Mouse (Mus musculus): ENCODE results near the gene Fancf. TPM values are rescaled to one million over a fixed set of nuclear protein-coding genes. Genes with fewer than 3 reads are reported as not detected.

The Fancf gene
- total RNA-seq (2021) = 1 to 10 TPM; 7.7 to 8.2 TPM
- long read RNA-seq, experiment 1, transcript Fancf-201 (1 exons, 1,691 nt) = major isoform, 34 of 35 reads
- long read RNA-seq, experiment 1, partial matches to known transcripts = 0 of 35 reads
- long read RNA-seq, experiment 1, other reads (novel, unspliced or antisense) = 1 of 35 reads
- long read RNA-seq, experiment 2, transcript Fancf-201 (1 exons, 1,691 nt) = major isoform, 14 of 14 reads
- long read RNA-seq, experiment 2, partial matches to known transcripts = 0 of 14 reads
- long read RNA-seq, experiment 2, other reads (novel, unspliced or antisense) = 0 of 14 reads

DNA sequence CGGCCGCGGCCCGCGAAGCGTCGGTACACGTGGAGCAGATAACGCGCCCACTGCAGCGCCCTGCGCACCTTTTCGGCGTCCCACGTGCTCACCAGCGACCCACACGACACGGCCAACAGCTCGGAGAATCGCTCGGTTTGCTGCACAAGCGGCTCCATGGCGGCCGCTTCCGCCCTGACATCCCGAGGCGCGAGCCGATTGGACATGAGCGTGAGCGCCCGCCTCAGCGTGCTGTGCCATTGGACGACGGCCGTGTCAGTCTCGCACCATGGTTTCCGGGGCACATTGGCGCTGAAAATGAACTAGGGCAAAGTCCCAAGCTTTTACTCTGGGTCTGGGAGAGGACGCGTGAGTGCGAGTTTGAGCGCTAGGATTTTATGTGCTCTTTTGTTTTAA is at the start of gene Fancf:
TSS of gene Fancf (minus strand) at position 171 of the 396 bp plus-strand sequence.
- DNase-seq = peak; percentile 96 to 98

DNA sequence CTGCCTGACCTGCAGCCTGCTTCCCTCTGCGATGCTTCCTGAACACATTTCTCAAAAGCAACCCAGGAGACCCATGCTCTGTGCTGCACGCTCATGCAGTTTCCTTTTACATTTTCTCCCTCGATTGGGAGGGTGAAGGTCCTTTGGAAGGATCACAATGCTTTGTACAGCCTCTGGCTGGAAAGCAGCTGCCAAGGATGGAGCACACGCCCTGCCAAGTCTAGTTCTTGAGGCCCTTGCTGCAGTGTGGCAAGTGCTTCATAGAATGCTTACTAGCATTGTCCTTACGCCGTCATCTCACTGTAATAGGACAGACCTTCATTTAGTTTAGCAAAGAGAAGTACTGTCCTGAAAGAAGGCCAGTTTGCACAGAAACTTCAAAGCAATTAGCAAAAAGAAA is 37.0 kb upstream of the Fancf start:
- peak; percentile 28 to 33 for DNase-seq

DNA sequence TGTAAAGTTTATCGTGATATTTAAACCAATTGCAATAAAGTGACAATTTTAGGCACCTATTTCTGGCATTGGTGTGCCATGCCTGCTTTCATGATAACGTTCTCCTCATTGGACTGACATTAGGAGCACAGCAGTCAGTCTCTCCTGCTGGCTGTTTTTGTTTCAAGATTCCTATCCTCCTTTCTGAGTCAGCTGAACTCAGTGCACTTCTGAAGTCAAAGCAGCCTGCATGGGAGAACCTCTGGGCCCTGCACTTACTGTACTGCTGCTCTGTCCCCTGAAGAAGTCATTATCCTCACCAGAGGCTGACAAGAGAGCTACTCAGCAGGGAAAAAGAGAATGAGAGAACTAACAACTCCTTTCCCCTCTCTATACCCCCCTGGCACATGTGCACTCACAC is 32.9 kb upstream of the Fancf start:
- DNase-seq = no peak

DNA sequence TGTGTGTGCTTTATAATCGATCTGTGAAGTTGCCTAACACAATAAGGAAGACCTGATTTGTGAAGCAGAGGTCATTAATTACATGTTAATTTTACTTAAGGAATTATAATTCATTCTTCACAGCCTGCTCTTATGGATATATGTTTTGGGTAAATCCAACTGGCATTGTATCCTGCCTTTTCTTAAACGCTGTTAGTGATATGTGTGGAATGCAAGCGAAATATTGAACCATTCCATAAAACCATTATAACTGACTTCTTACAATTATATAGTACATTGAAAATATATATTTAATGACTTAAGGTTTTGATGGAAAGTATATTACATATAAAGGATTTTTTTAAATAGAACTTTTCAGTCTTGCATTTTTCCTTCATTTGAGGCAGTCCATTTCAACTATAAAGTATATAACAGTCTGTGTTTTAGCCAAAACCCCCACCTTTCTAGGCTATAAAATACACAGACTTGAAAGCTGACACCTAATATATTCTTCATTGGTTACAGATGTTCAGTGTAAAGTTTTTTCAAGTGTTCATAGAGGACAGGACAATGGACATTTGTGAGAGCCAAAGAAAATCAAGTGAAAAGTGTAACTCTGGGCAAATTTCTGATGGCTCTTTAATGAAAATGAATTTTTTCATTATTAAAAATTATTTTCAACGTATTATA is 32.2 kb upstream of the Fancf start:
- DNase-seq = no peak

DNA sequence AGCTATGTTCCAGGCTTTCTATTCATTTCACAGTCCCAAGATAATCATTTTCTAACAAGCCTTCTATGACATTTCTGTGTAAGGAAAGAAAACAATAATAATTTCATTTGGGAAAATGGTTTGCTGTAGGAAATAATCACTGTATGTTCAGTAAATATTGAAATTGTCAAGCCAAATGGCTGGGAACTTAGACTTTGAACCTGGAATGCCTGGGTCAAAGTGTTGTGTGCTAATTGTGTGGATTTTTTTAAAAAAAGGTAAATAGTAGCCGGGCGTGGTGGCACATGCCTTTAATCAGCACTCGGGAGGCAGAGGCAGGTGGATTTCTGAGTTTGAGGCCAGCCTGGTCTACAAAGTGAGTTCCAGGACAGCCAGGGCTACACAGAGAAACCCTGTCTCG is 30.9 kb upstream of the Fancf start:
- no peak for DNase-seq

DNA sequence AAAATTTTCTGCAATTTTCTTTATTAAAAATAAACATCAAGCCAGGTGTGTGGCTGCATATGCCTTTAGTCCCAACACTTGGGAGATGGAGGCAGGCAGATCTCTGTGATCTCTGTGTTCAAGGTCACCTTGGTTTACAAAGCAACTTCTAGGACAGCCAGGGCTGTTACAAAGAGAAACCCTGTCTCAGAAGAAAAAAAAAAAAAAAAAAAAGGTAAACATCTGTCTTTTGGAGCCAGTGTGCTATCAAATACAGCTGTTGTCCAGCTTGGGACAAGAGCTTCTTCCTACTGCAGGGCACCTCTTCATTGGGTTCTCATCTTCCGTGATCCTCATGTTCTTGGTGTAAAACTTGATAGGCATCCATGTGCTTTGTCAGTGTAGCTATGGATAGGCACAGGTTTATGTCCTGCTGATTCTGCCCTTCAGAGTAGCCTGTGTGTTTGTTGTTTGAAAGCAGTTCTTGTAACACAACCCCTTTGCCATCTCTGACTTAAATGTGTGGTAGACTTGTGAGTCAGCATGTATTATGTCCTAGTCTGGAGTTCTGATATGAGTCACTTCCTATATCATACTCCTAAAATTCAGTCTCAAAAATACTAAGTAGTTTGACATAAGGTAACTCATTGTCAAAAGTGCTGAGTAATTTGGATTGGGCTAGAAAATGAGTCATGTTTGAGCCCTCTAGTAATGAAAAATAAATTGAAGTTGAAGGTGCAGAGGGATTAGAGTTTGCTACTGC is 30.3 kb upstream of the Fancf start:
- DNase-seq = no peak

DNA sequence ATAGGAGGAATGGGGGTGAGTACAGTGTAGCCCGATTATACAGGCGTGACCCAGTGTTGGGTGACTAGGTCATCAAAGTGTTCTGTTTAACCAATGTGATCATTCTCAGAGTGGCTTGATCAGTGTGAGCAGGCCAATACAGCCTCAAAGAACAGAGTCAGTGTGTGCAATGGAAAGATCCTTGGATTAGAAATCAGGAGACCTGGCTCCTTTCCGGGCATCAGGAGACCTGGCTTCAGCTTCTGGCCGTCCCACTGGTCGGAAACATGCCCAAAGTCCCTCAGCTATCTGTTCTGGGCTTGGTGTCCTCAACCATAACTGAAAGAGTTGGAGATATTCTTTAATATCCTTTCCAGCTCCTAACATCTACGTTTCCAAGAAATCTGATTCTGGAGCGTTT is 27.5 kb upstream of the Fancf start:
- DNase-seq = no peak

DNA sequence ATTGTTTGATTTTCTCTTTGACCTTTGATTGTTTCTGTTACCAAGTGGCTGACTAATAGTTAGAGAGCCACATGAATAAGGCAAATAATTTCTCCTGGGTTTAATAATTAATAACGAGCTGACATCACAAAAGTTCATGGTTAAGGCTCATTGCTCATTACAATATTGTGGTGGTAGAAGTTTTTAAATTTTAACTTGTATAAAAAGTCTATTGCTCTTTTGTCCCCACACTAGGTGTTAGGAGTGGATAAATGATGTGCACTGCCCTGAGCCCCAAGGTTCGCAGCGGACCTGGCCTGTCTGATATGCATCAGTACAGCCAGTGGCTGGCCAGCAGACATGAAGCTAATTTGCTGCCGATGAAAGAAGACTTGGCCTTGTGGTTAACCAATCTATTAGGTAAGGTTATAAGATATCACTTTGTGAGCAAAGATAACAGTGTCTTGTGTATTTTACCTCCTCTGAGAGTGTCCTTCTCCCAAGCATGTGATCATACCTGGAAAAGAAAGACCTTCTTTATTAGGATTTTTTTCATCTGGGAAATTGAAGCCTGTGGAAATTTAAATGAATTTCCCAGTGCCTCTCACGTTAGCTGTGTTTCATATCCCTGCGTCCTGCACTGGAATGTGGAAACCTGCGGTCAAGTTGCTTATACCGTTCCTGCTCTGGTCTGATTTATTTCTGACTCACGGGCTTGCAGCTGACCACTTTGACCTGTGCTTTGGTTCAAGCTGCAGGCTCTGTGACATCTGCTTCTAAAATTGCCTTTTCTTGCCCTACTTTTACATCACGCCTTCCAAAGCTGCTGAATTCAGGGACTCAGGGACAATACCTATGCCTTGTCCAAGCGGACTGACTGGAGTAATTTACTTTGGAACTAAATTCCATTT is 25.9 kb upstream of the Fancf start:
- peak; percentile 27 to 28 for DNase-seq

DNA sequence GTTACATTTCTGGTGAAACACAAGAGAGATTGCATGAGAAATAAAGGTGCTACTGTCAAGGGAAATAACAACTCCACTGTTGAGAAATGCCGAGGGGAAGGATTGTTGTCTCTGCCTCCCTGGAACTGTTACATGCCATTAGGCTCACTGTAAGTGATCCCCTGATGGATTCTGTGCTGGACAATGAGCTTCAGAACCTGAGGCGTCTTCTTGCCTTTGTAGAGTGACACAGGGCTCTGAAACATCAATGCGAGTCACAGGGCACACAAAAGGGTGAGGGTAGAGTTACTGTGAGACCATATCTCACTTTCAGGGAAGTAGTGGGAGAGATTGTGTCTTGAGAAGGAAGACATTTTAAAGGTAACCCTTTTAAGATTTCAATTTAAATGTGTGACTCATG is 23.3 kb upstream of the Fancf start:
- DNase-seq = no peak

DNA sequence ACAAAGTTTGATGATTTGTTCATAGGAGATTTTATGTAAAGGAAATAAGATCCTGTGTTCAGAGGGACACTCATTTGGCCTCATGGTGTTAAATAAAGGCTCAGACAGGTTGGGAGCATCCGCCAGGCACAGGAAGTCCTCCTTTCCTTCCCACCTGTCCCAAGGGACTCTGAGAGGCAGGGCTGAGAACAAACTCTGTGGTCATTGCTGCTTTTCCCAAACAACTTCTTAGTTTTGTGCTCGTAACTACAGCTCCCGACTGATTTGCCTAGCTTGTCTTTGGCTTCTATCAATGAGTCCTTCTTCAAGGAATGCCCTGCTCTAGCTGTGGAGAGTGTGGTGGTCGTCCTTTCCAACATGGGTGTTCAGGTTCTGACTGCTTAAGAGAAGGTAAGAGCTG is 18.1 kb upstream of the Fancf start:
- DNase-seq = no peak

DNA sequence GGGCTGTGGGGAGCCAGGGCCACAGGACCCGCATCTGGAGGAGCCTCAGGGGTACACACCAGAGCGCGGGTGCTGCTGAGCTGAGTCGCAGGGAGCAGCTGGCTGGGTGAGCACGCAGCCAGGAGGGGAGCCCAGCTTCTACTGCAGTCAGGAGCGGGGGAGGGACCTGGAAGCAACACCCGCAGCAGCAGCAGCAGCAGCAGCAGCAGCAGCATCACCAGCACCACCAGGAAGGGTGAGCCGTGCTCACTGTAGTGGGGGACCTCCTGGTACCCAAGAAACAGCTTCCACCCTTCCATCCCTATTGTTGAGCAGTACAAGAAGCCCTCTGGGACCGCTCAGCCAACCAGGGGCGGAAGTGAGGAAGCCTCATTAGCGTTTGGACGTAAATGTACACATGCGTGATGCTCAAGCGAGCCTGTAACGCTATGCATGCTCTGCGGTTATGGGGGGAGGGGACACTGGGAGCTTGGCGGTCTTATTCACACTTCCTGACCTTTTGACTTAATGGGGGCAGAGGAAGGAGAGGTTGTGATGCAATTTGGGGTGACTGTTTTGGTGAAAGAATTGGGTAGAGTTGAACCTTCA is 17.2 kb upstream of the Fancf start:
- peak; percentile 58 to 71 for DNase-seq

DNA sequence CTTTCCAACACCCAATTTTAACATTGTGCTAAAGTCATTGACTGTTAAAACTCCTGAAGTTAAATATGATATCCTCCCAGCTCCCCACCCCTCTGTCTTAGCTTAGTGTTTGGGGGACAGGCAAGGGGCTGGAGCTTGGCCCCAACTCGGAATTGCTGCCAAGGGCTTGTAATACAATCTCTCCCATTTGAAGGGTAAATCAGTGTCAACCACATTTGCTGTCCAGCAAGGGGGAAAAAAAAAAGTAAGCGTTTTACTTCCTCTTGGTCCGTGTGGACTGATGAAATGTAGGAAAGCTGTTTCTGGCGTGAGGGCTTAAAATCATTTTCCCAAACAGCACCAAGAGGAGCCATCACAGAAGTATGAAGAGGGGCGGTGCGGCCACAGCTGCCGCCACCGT is 16.7 kb upstream of the Fancf start:
- DNase-seq = peak in 1 of 2 experiments; percentile 16

DNA sequence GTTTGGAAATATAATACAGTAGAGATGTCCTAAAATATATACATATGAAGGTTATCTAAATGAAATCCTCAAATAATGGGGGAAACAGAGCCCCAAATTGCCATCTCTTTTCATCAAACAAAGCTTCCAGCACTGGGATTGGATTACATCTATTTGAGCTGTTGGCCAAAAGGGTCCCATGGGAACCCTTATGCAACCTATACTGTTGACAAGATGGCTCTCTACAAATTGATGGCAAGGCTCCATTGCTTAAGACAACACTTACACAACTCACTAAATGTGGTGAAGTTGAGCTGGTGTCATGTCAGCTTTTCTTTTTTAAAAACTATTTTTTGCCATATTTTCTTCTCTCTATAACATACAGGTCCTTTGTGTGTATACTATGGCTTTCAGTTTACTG is 14.2 kb upstream of the Fancf start:
- no peak for DNase-seq

DNA sequence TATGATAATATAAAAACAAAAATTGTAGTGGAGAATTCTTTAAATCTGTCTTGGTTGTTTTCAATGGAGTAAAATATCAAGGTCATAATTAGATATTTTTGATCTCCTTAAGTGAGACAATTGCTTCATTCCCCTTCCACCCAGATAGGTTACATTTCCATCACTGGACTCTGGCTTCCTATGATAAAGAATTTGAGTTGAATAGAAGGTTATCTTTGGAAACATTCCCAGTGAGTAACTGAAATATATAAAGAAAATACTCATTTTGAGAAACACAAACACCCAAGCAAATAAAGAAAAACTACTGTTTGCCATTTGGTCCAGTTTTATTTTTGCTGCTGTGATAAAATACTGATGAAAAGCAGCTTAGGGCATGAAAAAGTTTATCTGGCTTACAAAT is 10.5 kb upstream of the Fancf start:
- no peak for DNase-seq

DNA sequence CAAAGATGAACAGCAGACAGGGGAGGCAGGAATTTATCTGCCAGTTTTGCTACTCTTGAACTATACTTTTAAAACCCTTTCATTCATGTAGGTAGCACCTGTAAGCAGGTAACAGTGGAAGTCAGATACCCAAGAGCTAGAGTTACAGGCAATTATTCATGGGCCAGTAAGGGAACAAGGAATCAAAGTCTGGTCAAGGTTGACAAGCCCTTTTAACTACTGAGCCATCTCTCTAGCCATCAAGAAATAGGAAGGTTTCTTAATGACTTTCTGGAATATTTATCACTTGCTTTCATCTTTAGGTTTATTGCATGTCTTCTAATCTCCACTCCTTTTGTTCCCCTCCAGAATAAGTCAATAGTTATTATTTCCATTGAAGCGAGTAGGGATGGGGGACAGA is 10.0 kb upstream of the Fancf start:
- DNase-seq = no peak

DNA sequence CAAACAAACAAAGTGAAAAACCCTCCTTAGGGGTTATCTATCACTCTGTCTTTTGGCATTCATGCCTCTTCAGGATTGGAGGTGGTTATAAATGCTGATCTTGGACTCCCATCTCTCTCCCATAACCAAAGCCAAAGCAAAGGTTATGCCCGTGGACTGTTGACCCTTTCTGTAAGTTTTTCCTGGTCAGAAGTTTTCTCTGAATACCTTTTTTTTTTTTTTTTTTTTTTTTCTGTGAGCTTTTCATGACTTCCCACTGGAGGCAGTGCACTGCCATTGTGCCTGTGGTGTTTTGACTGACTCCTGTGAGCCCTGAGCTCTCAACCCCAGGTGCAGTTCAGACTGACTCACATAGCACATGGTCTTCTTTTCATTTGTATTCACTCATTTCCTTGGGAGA is 5.9 kb upstream of the Fancf start:
- DNase-seq = no peak

DNA sequence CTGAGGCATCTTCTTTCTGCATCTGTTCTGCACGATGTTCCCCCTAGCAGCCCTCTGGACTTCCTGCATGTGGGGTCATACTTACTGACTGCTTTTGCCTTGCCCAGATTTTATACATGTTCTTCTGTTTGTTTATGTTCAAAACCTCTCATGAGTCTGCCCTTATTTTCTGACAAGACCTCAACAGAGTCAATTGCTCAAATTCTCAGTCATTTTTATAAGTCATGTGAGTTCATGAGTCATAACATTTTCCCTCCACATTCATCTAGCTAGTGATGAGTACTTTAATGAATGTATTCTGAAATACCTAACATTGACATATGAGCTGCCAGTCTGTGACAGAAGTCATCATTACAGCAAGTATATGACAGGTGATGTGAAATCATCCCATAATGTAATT is 3.3 kb upstream of the Fancf start:
- DNase-seq = no peak

DNA sequence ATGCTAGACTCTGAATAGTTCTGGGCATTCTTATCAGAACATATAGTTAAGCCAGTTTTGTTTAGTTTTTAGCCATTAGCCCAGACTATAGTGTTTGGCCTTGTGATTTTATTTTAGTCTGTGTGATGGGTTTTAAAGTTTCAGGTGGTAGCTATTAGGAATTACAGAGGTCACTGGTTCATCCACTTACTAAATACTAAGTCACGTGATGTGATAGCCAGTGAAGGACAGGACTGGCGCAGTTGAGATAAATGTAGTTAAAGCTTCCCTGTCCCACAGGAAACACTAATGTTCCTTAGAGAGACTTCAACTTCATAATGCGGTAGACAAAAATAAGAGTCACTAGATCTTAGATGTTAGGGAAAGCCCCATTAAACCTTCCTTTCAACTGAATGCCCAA is 775 bp upstream of the Fancf start:
- DNase-seq = no peak

DNA sequence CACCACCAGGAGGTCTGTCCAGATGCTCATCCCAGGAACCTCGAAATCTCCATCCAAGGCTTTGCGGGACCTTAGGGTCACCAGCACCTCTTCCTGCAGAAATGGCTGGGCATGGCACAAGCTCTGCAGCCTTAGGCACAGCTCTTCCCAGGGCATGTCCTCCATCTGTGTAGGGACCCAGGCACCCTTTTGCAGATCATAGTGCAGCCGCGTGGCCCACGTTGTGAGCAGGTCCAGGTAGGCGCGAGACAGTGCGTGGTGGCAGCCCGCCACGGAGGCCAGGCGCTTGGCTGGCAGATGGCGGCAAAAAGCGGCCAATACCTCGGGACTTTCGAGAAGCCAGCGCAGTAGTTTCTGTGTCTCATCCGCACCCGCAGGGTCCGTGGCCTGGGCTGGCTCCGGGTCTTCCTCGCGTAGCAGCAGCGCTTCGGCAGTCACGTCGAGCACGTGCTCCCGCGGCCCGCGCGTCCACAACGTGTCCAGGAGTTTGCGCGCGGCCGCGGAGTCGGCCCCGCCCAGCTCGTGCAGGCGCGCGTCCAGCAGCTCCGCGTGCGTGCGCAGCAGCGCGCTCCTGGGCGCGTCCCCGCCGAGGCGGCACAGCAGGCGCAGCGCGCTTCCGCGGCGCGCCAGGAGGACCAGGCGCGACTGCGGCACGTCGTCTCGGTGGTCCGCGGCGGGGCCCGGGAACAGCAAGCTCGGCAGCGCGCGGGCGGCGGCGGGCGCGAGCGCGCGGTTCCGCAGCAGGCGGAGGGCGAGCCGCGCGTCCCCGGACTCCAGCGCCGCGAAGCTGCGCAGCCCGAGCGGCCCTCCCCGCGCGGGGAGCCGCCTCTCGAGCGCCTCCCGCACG is 594 bp downstream of the Fancf start, which contains the start of gene Gas2:
TSS of gene Gas2 (plus strand) at position 766 of the 847 bp plus-strand sequence.
- peak; percentile 91 to 93 for DNase-seq

DNA sequence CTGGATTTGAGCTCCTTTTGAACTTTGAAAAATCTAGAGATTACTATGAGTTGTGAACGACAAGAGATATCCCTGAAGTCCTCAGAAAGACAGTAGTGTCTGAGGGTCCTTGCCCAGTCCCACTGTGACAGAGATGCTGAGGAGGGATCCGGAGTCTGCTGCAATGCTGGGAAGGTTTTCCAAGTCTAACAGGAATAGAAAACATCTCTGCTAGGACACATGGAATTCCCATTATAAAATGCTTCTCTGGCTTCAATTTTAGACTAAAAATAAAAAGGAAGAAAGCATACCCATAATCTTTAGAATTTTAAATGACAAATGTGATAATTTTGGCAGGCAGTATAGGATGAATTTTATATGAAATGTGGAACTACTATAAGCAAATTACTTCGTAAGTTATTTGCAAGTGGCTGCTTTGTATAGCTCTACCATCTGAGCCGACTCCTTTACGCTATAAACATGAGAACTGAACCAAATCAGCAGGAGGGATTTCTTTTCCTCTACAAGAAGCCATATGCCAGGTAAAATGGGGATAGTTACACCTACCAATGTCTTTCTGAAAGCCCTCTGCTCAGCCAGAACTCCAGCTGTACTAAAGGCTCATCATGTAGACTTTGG is 10.1 kb downstream of the Fancf start:
- DNase-seq = no peak

Data from adrenal gland, postnatal 36 days (tissue).